Mouse (Mus musculus): Measurements from ENCODE around the gene Tmsb10. TPM values are rescaled to one million over a fixed set of nuclear protein-coding genes. Genes with fewer than 3 reads are reported as not detected.

Tmsb10 gene
- polyA plus RNA-seq (2012; rRNA removed) = 221 and 264 TPM in 2 replicates

- peaks cover 7% of the 10 kb centered on the region for H3K4me1 ChIP-seq (ENCODE audit: control insufficient read depth, insufficient read depth, low read length)
- DNase-seq = no peak
- 1% methylated on average over 19 of the region's 19 CpGs for WGBS
- TF ChIP-seq CTCF (IDR thresholded peaks at IDR 0.05; ENCODE audit: borderline replicate concordance, insufficient read depth, low read depth, low read length) = no peak
- TF ChIP-seq POLR2A (IDR thresholded peaks at IDR 0.05; ENCODE audit: borderline replicate concordance, insufficient read depth, low read length) = no peak
- peak within 1 kb of the TSS; percentile 5; the same call in 1 of the 2 replicates for H3K27ac ChIP-seq (ENCODE audit: insufficient read depth, low read length)
- no peaks in the 10 kb centered on the region for H3K27me3 ChIP-seq (ENCODE audit: control insufficient read depth, insufficient read depth, low read length)
- peak within 1 kb of the TSS; percentile 91 for H3K4me3 ChIP-seq (replicated peaks; ENCODE audit: insufficient read depth, low read depth, low read length)
These were observed at the start of gene Tmsb10 for GRCm38 (mm10) chr6:72958662-72959071. Tmsb10 (minus strand) TSS chr6:72958748.

GRCm38 (mm10) chr6:73003601-73004000, 45.1 kb upstream of the Tmsb10 start:
- no peak for DNase-seq
- Histone ChIP-seq H3K4me1 (ENCODE audit: control insufficient read depth, insufficient read depth, low read length) (no peaks in the 10 kb centered on the region), H3K4me3 (replicated peaks; ENCODE audit: insufficient read depth, low read depth, low read length) (no peak overlapping the region), H3K27me3 (ENCODE audit: control insufficient read depth, insufficient read depth, low read length) (no peaks in the 10 kb centered on the region), H3K27ac (ENCODE audit: insufficient read depth, low read length) (no peak overlapping the region)
- TF ChIP-seq CTCF (IDR thresholded peaks at IDR 0.05; ENCODE audit: borderline replicate concordance, insufficient read depth, low read depth, low read length) = no peak
- TF ChIP-seq POLR2A (IDR thresholded peaks at IDR 0.05; ENCODE audit: borderline replicate concordance, insufficient read depth, low read length) = no peak
- WGBS = 80% methylated on average over 5 of the region's 5 CpGs

- Histone ChIP-seq H3K27me3 (ENCODE audit: control insufficient read depth, insufficient read depth, low read length) (no peaks in the 10 kb centered on the region), H3K27ac (ENCODE audit: insufficient read depth, low read length) (no peak overlapping the region), H3K4me1 (ENCODE audit: control insufficient read depth, insufficient read depth, low read length) (no peaks in the 10 kb centered on the region), H3K4me3 (replicated peaks; ENCODE audit: insufficient read depth, low read depth, low read length) (no peak overlapping the region)
- DNase-seq = no peak
- TF ChIP-seq CTCF (IDR thresholded peaks at IDR 0.05; ENCODE audit: borderline replicate concordance, insufficient read depth, low read depth, low read length) = no peak
- TF ChIP-seq POLR2A (IDR thresholded peaks at IDR 0.05; ENCODE audit: borderline replicate concordance, insufficient read depth, low read length) = no peak
- 55% methylated on average over 1 of the region's 1 CpGs for WGBS
These were observed 43.8 kb upstream of the Tmsb10 start for GRCm38 (mm10) chr6:73002391-73002790.

- H3K4me3 ChIP-seq (replicated peaks; ENCODE audit: insufficient read depth, low read depth, low read length) = no peak overlapping the region
- H3K27me3 ChIP-seq (ENCODE audit: control insufficient read depth, insufficient read depth, low read length) = no peaks in the 10 kb centered on the region
- WGBS = 94% methylated on average over 1 of the region's 1 CpGs
- no peak for TF ChIP-seq POLR2A (IDR thresholded peaks at IDR 0.05; ENCODE audit: borderline replicate concordance, insufficient read depth, low read length)
- TF ChIP-seq CTCF (IDR thresholded peaks at IDR 0.05; ENCODE audit: borderline replicate concordance, insufficient read depth, low read depth, low read length) = no peak
- H3K4me1 ChIP-seq (ENCODE audit: control insufficient read depth, insufficient read depth, low read length) = no peaks in the 10 kb centered on the region
- H3K27ac ChIP-seq (ENCODE audit: insufficient read depth, low read length) = no peak overlapping the region
- no peak for DNase-seq
These were observed 40.3 kb upstream of the Tmsb10 start for GRCm38 (mm10) chr6:72998809-72999208.

- no peak for TF ChIP-seq POLR2A (IDR thresholded peaks at IDR 0.05; ENCODE audit: borderline replicate concordance, insufficient read depth, low read length)
- TF ChIP-seq CTCF (IDR thresholded peaks at IDR 0.05; ENCODE audit: borderline replicate concordance, insufficient read depth, low read depth, low read length) = no peak
- H3K27ac ChIP-seq (ENCODE audit: insufficient read depth, low read length) = no peak overlapping the region
- WGBS = 84% methylated on average over 5 of the region's 5 CpGs
These were observed 35.1 kb upstream of the Tmsb10 start for GRCm38 (mm10) chr6:72993688-72994082.

GRCm38 (mm10) chr6:72993054-72993687, 34.6 kb upstream of the Tmsb10 start:
- TF ChIP-seq CTCF (IDR thresholded peaks at IDR 0.05; ENCODE audit: borderline replicate concordance, insufficient read depth, low read depth, low read length) = no peak
- no peak for TF ChIP-seq POLR2A (IDR thresholded peaks at IDR 0.05; ENCODE audit: borderline replicate concordance, insufficient read depth, low read length)

More at GRCm38 (mm10) chr6:72993688-72994082, 35.1 kb upstream of the Tmsb10 start:
- peaks cover 5% of the 10 kb centered on the region; the same call in 1 of the 2 replicates for H3K4me1 ChIP-seq (ENCODE audit: control insufficient read depth, insufficient read depth, low read length)
- H3K4me3 ChIP-seq (replicated peaks; ENCODE audit: insufficient read depth, low read depth, low read length) = no peak overlapping the region
- no peaks in the 10 kb centered on the region for H3K27me3 ChIP-seq (ENCODE audit: control insufficient read depth, insufficient read depth, low read length)
- DNase-seq = no peak

GRCm38 (mm10) chr6:72990206-72990605, 31.7 kb upstream of the Tmsb10 start:
- H3K27ac ChIP-seq (ENCODE audit: insufficient read depth, low read length) = no peak overlapping the region
- no peak overlapping the region for H3K4me3 ChIP-seq (replicated peaks; ENCODE audit: insufficient read depth, low read depth, low read length)
- peaks cover 5% of the 10 kb centered on the region; the same call in 1 of the 2 replicates for H3K4me1 ChIP-seq (ENCODE audit: control insufficient read depth, insufficient read depth, low read length)
- no peak for DNase-seq
- TF ChIP-seq CTCF (IDR thresholded peaks at IDR 0.05; ENCODE audit: borderline replicate concordance, insufficient read depth, low read depth, low read length) (no peak), POLR2A (IDR thresholded peaks at IDR 0.05; ENCODE audit: borderline replicate concordance, insufficient read depth, low read length) (no peak)
- no peaks in the 10 kb centered on the region; the same call in 1 of the 2 replicates for H3K27me3 ChIP-seq (ENCODE audit: control insufficient read depth, insufficient read depth, low read length)
- 93% methylated on average over 5 of the region's 5 CpGs for WGBS

More at GRCm38 (mm10) chr6:72993054-72993687, 34.6 kb upstream of the Tmsb10 start:
- peaks cover 5% of the 10 kb centered on the region; the same call in 1 of the 2 replicates for H3K4me1 ChIP-seq (ENCODE audit: control insufficient read depth, insufficient read depth, low read length)
- no peaks in the 10 kb centered on the region for H3K27me3 ChIP-seq (ENCODE audit: control insufficient read depth, insufficient read depth, low read length)
- H3K27ac ChIP-seq (ENCODE audit: insufficient read depth, low read length) = no peak overlapping the region
- no peak overlapping the region for H3K4me3 ChIP-seq (replicated peaks; ENCODE audit: insufficient read depth, low read depth, low read length)
- DNase-seq = no peak
- 84% methylated on average over 8 of the region's 8 CpGs for WGBS
